Mouse (Mus musculus): ENCODE results near the gene Slc39a13. TPM values are rescaled to one million over a fixed set of nuclear protein-coding genes. Genes with fewer than 3 reads are reported as not detected.
"Not testable (repeated sequence)": the region's sequence is repeated elsewhere in the genome, so short reads cannot be mapped to it uniquely, and the experiment has no call there.

Gene Slc39a13
- polyA plus RNA-seq, 1 experiment = 101 TPM

GRCm38 (mm10) chr2:91113334-91113733 lies 43.1 kb upstream of the Slc39a13 start:
- DNase-seq = no peak
- 62% methylated on average over 10 of the region's 10 CpGs for WGBS
- no peak for TF ChIP-seq CTCF (IDR thresholded peaks at IDR 0.05; ENCODE audit: insufficient read depth, low read length)
- no peak for TF ChIP-seq POLR2A (IDR thresholded peaks at IDR 0.05; ENCODE audit: borderline replicate concordance, extremely low read depth, low read depth, low read length)
- H3K4me1 ChIP-seq (ENCODE audit: control insufficient read depth, insufficient read depth, low read length) = no peaks in the 10 kb centered on the region; the same call in none of the 2 replicates
- H3K4me3 ChIP-seq (replicated peaks; ENCODE audit: extremely low read depth, low read depth, low read length) = no peak overlapping the region

- peak; percentile 54 for DNase-seq
- TF ChIP-seq POLR2A (IDR thresholded peaks at IDR 0.05; ENCODE audit: borderline replicate concordance, extremely low read depth, low read depth, low read length) (no peak), CTCF (IDR thresholded peaks at IDR 0.05; ENCODE audit: insufficient read depth, low read length) (no peak)
- WGBS = 42% methylated on average over 4 of the region's 4 CpGs
- H3K4me3 ChIP-seq (replicated peaks; ENCODE audit: extremely low read depth, low read depth, low read length) = no peak overlapping the region
- no peaks in the 10 kb centered on the region; the same call in none of the 2 replicates for H3K4me1 ChIP-seq (ENCODE audit: control insufficient read depth, insufficient read depth, low read length)
These were observed 42.3 kb upstream of the Slc39a13 start for GRCm38 (mm10) chr2:91112491-91112890.

- 87% methylated on average over 3 of the region's 3 CpGs for WGBS
These were observed 41.6 kb upstream of the Slc39a13 start for GRCm38 (mm10) chr2:91111832-91112231.

GRCm38 (mm10) chr2:91110429-91110828 lies 40.2 kb upstream of the Slc39a13 start:
- WGBS = 74% methylated on average over 6 of the region's 6 CpGs
- no peak for TF ChIP-seq CTCF (IDR thresholded peaks at IDR 0.05; ENCODE audit: insufficient read depth, low read length)
- no peak for TF ChIP-seq POLR2A (IDR thresholded peaks at IDR 0.05; ENCODE audit: borderline replicate concordance, extremely low read depth, low read depth, low read length)
- Histone ChIP-seq H3K4me1 (ENCODE audit: control insufficient read depth, insufficient read depth, low read length) (no peaks in the 10 kb centered on the region; the same call in none of the 2 replicates), H3K4me3 (replicated peaks; ENCODE audit: extremely low read depth, low read depth, low read length) (no peak overlapping the region)
- DNase-seq = no peak

More at GRCm38 (mm10) chr2:91111832-91112231, 41.6 kb upstream of the Slc39a13 start:
- H3K4me1 ChIP-seq (ENCODE audit: control insufficient read depth, insufficient read depth, low read length); H3K4me3 ChIP-seq (replicated peaks; ENCODE audit: extremely low read depth, low read depth, low read length); DNase-seq: not testable (repeated sequence)

- WGBS = 62% methylated on average over 5 of the region's 5 CpGs
- no peaks in the 10 kb centered on the region; the same call in none of the 2 replicates for H3K4me1 ChIP-seq (ENCODE audit: control insufficient read depth, insufficient read depth, low read length)
- no peak overlapping the region for H3K4me3 ChIP-seq (replicated peaks; ENCODE audit: extremely low read depth, low read depth, low read length)
- no peak for TF ChIP-seq CTCF (IDR thresholded peaks at IDR 0.05; ENCODE audit: insufficient read depth, low read length)
- TF ChIP-seq POLR2A (IDR thresholded peaks at IDR 0.05; ENCODE audit: borderline replicate concordance, extremely low read depth, low read depth, low read length) = no peak
- peak; percentile 33 for DNase-seq
These were observed 39.7 kb upstream of the Slc39a13 start for GRCm38 (mm10) chr2:91109807-91110385.

GRCm38 (mm10) chr2:91109241-91109640 lies 39.0 kb upstream of the Slc39a13 start:
- Histone ChIP-seq H3K4me3 (replicated peaks; ENCODE audit: extremely low read depth, low read depth, low read length) (no peak overlapping the region), H3K4me1 (ENCODE audit: control insufficient read depth, insufficient read depth, low read length) (no peaks in the 10 kb centered on the region; the same call in none of the 2 replicates)
- TF ChIP-seq CTCF (IDR thresholded peaks at IDR 0.05; ENCODE audit: insufficient read depth, low read length) = no peak
- no peak for TF ChIP-seq POLR2A (IDR thresholded peaks at IDR 0.05; ENCODE audit: borderline replicate concordance, extremely low read depth, low read depth, low read length)
- DNase-seq = no peak
- 60% methylated on average over 5 of the region's 5 CpGs for WGBS

- TF ChIP-seq POLR2A (IDR thresholded peaks at IDR 0.05; ENCODE audit: borderline replicate concordance, extremely low read depth, low read depth, low read length) (no peak), CTCF (IDR thresholded peaks at IDR 0.05; ENCODE audit: insufficient read depth, low read length) (no peak)
- WGBS = 74% methylated on average over 3 of the region's 3 CpGs
- Histone ChIP-seq H3K4me3 (replicated peaks; ENCODE audit: extremely low read depth, low read depth, low read length) (no peak overlapping the region), H3K4me1 (ENCODE audit: control insufficient read depth, insufficient read depth, low read length) (no peaks in the 10 kb centered on the region; the same call in none of the 2 replicates)
- DNase-seq = no peak
These were observed 37.9 kb upstream of the Slc39a13 start for GRCm38 (mm10) chr2:91108156-91108555.

GRCm38 (mm10) chr2:91101124-91101740 lies 31.0 kb upstream of the Slc39a13 start:
- TF ChIP-seq POLR2A (IDR thresholded peaks at IDR 0.05; ENCODE audit: borderline replicate concordance, extremely low read depth, low read depth, low read length) (no peak), CTCF (IDR thresholded peaks at IDR 0.05; ENCODE audit: insufficient read depth, low read length) (peak; percentile 93)
- DNase-seq = peak; percentile 88
- 2% methylated on average over 7 of the region's 7 CpGs for whole genome bisulfite sequencing
- no peak overlapping the region for H3K4me3 ChIP-seq (replicated peaks; ENCODE audit: extremely low read depth, low read depth, low read length)
- H3K4me1 ChIP-seq (ENCODE audit: control insufficient read depth, insufficient read depth, low read length) = peaks cover 3% of the 10 kb centered on the region; the same call in 1 of the 2 replicates

- TF ChIP-seq POLR2A (IDR thresholded peaks at IDR 0.05; ENCODE audit: borderline replicate concordance, extremely low read depth, low read depth, low read length) (no peak), CTCF (IDR thresholded peaks at IDR 0.05; ENCODE audit: insufficient read depth, low read length) (no peak)
- peak overlapping the region; percentile 47 for H3K4me3 ChIP-seq (replicated peaks; ENCODE audit: extremely low read depth, low read depth, low read length)
- whole genome bisulfite sequencing = 64% methylated on average over 2 of the region's 2 CpGs
These were observed 27.9 kb upstream of the Slc39a13 start for GRCm38 (mm10) chr2:91098156-91098555.

GRCm38 (mm10) chr2:91097015-91097414 lies 26.8 kb upstream of the Slc39a13 start:
- Histone ChIP-seq H3K4me3 (replicated peaks; ENCODE audit: extremely low read depth, low read depth, low read length) (peak overlapping the region; percentile 50), H3K4me1 (ENCODE audit: control insufficient read depth, insufficient read depth, low read length) (peaks cover 3% of the 10 kb centered on the region; the same call in 1 of the 2 replicates)
- WGBS = 74% methylated on average over 10 of the region's 10 CpGs

More at GRCm38 (mm10) chr2:91098156-91098555, 27.9 kb upstream of the Slc39a13 start:
- H3K4me1 ChIP-seq (ENCODE audit: control insufficient read depth, insufficient read depth, low read length) = peaks cover 3% of the 10 kb centered on the region; the same call in 1 of the 2 replicates
- DNase-seq = peak; percentile 45

More at GRCm38 (mm10) chr2:91097015-91097414, 26.8 kb upstream of the Slc39a13 start:
- DNase-seq = no peak
- no peak for TF ChIP-seq POLR2A (IDR thresholded peaks at IDR 0.05; ENCODE audit: borderline replicate concordance, extremely low read depth, low read depth, low read length)
- TF ChIP-seq CTCF (IDR thresholded peaks at IDR 0.05; ENCODE audit: insufficient read depth, low read length) = no peak

Data from lung, adult 2 months (tissue).